Mouse (Mus musculus) heart, adult 2 months (tissue): ENCODE measurements around the gene Flot1.

Source experiments
- CTCF ChIP-seq: fragments of 200-600 bp; IDR thresholded peaks from 2 replicates; pipeline ENCODE4 v1.8.1; 2022; ENCODE audit warnings: antibody characterized with exemption, mild to moderate bottlenecking, moderate library complexity
- EP300 ChIP-seq: fragments of 200-500 bp; IDR thresholded peaks from 2 replicates; pipeline ENCODE4 v1.6.1; 2011; ENCODE audit warnings: low read depth, low read length, control low read depth; ENCODE audit not compliant: insufficient read depth
- POLR2A ChIP-seq: fragments of 200-500 bp; IDR thresholded peaks from 2 replicates; pipeline ENCODE4 v1.6.1; 2011; ENCODE audit warnings: mild to moderate bottlenecking, low read depth, low read length, control low read depth; ENCODE audit not compliant: insufficient read depth

DNA sequence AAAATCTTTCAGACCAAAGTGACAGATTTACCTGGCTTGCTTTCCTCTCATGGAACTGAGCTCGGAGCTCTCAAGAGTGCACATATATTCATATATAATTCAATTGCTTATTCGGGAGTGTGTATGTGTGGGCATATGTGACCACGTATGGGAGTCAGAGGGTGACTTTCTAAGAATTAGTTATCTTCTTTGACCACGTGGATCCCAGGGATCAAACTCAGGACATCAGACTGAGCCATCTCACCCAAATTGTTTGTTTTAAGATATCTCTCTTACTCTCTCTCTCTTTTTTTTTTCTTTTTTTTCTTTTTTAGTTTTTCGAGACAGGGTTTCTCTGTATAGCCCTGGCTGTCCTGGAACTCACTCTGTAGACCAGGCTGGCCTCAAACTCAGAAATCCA is 2.9 kb upstream of the Flot1 start:
- no peak for TF ChIP-seq CTCF
- no peak for TF ChIP-seq EP300
- no peak for TF ChIP-seq POLR2A
